Mouse (Mus musculus): ENCODE results near the gene Dennd6b. TPM values are rescaled to one million over a fixed set of nuclear protein-coding genes. Genes with fewer than 3 reads are reported as not detected.
A peak's percentile ranks its signal among the peaks of the same experiment; 100 is the strongest.

The Dennd6b gene
- polyA plus RNA-seq, 1 experiment from 2014 or later = 13.9 TPM

DNA sequence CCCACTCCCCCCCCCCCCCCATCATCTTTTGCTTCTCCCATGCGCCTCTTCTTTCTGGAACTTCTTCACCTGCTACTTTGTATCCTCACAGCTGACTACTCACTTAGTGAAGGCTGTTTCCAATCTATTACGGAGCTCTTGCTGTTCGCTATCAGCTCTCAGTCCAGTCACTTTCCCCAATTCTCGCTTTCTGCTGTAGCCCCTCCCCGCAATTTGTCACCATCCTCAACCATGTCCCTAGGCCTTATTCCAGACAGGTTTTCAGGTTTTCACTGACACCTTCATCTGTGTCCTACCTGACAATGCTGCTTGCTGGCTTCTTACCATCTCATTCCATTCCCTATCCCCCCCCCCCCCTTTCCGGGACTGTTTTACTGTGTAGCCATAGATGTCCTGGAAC, 16.2 kb upstream of the Dennd6b start:
- 68% methylated on average over 6 of the region's 6 CpGs for WGBS
- no peak for ATAC-seq (replicated peaks; ENCODE audit: low FRiP score, low TSS enrichment, low read depth)
- Histone ChIP-seq H3K4me1 (replicated peaks; ENCODE audit: control insufficient read depth, insufficient read depth, low read length) (peaks cover 6% of the 10 kb centered on the region; the same call in 1 of the 2 replicates), H3K9ac (ENCODE audit: low read length) (peak overlapping the region; percentile 86), H3K9me3 (ENCODE audit: control insufficient read depth, low read length) (no peaks in the 10 kb centered on the region), H3K27ac (ENCODE audit: low read depth) (no peak overlapping the region), H3K36me3 (ENCODE audit: control insufficient read depth, insufficient read depth, low read length) (peaks cover 14% of the 10 kb centered on the region; the same call in 1 of the 2 replicates), H3K4me3 (ENCODE audit: low read depth, low read length) (peak overlapping the region; percentile 78), H3K27me3 (replicated peaks; ENCODE audit: control insufficient read depth, insufficient read depth, low read length) (no peaks in the 10 kb centered on the region), H3K4me2 (ENCODE audit: low read length) (peak overlapping the region; percentile 87)
- DNase-seq (ENCODE audit: low spot score) = no peak

GRCm38 (mm10) chr15:89211716-89212461, 15.6 kb upstream of the Dennd6b start:
- Histone ChIP-seq H3K4me1 (replicated peaks; ENCODE audit: control insufficient read depth, insufficient read depth, low read length) (peaks cover 6% of the 10 kb centered on the region; the same call in 1 of the 2 replicates), H3K4me3 (ENCODE audit: low read depth, low read length) (peak overlapping the region; percentile 78), H3K9ac (ENCODE audit: low read length) (peak overlapping the region; percentile 86), H3K27me3 (replicated peaks; ENCODE audit: control insufficient read depth, insufficient read depth, low read length) (no peaks in the 10 kb centered on the region), H3K4me2 (ENCODE audit: low read length) (peak overlapping the region; percentile 87), H3K9me3 (ENCODE audit: control insufficient read depth, low read length) (no peaks in the 10 kb centered on the region), H3K36me3 (ENCODE audit: control insufficient read depth, insufficient read depth, low read length) (peaks cover 13% of the 10 kb centered on the region; the same call in 1 of the 2 replicates), H3K27ac (ENCODE audit: low read depth) (peak overlapping the region; percentile 82)
- DNase-seq (ENCODE audit: low spot score) = no peak
- 1% methylated on average over 33 of the region's 35 CpGs for WGBS
- ATAC-seq (replicated peaks; ENCODE audit: low FRiP score, low TSS enrichment, low read depth) = peak; percentile 37

DNA sequence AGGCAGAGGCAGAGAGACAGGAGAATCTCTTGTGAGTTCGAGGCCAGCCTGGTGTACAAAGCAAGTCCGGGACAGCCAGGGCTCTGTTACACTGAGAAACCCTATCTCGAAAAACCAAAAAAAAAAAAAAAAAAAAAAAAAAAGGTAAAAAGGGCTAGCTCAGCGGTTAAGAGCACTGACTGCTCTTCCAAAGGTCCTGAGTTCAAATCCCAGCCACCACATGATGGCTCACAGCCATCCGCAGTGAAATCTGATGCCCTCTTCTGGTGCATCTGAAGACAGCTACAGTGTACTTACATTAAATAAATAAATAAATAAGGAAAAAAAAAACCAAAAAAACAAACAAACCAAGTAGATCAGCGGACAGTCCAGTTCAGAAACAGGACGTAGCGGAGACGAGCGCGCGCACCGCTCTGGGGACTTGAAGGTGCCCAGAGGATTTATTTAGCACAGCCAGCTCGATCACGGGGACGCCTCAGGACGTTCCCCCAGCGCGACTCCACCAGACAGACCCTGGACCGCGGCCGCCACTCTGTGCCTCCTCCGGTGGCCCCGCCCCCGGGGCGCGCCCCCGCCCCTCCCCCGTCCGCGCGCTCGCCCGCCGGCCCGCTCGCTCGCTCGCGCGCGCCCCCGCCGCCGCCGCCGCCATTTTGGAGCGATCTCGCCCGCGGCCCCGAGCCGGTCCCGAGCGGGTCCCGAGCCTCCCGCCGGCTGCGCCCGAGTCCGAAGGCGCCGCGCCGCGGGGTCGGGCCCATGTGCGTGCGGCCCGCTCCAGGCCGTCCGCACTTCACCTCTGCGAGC, 14.8 kb upstream of the Dennd6b start, which contains the start of gene Ppp6r2:
Ppp6r2 (plus strand) TSS at position 639 of the 801 bp plus-strand sequence.
- peak; percentile 89 for DNase-seq (ENCODE audit: low spot score)
- peaks cover 6% of the 10 kb centered on the region; the same call in 1 of the 2 replicates for H3K4me1 ChIP-seq (replicated peaks; ENCODE audit: control insufficient read depth, insufficient read depth, low read length)
- 3% methylated on average over 61 of the region's 73 CpGs for WGBS

DNA sequence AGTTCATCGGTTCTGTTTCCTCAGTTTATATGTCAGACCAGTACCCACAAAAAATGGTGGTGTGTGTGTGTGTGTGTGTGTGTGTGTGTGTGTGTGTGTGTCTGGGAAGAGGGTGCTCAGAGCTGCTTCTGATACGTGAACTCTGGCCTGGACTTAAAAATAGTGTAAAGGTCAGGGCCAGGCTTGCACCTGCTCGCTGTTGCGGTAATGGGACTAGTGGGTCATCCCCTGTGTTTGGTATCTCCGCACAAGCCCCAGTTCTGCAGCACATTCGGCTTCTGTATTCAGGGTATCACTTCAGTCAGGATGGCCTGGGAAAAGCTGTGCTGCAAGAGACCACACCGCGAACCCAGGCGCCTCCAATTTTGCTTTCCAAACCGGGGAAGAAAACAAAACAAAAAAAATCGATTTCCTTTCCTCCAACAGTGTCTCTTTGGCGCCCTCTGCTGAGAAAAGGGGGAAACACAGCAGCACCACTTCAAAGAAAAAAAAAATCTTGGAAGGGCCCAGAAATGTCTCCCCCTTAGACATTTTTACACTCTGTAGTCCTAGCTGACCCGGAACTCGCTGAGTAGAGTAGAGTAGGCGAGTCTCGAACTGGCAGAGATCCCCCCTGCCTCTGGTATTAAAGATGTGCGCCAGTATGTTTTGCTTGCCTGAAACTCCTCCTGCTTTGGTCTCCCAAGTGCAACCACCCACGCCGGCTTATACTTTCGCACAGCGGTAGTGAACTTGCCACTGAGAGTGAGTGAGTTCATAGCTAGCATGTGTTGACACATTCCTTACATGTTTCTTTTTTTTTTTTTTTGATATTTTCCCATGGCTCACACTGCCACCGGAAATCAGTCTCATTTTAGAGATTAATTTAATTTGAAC, 13.8 kb upstream of the Dennd6b start:
- Histone ChIP-seq H3K36me3 (ENCODE audit: control insufficient read depth, insufficient read depth, low read length) (no peaks in the 10 kb centered on the region), H3K9ac (ENCODE audit: low read length) (no peak overlapping the region), H3K27me3 (replicated peaks; ENCODE audit: control insufficient read depth, insufficient read depth, low read length) (no peaks in the 10 kb centered on the region), H3K27ac (ENCODE audit: low read depth) (peak overlapping the region; percentile 82), H3K4me3 (ENCODE audit: low read depth, low read length) (peak overlapping the region; percentile 30), H3K4me2 (ENCODE audit: low read length) (peak overlapping the region; percentile 50), H3K9me3 (ENCODE audit: control insufficient read depth, low read length) (no peaks in the 10 kb centered on the region), H3K4me1 (replicated peaks; ENCODE audit: control insufficient read depth, insufficient read depth, low read length) (peaks cover 6% of the 10 kb centered on the region; the same call in 1 of the 2 replicates)
- DNase-seq (ENCODE audit: low spot score) = peak; percentile 97
- WGBS = 17% methylated on average over 22 of the region's 22 CpGs
- ATAC-seq (replicated peaks; ENCODE audit: low FRiP score, low TSS enrichment, low read depth) = peak; percentile 20; the same call in 1 of the 2 replicates

More for the DNA sequence above, 14.8 kb upstream of the Dennd6b start, which contains the start of gene Ppp6r2:
- Histone ChIP-seq H3K36me3 (ENCODE audit: control insufficient read depth, insufficient read depth, low read length) (0 out of 2 replicates have a peak, but pooled peaks cover 7% of the 10 kb centered on the region), H3K9me3 (ENCODE audit: control insufficient read depth, low read length) (no peaks in the 10 kb centered on the region), H3K4me2 (ENCODE audit: low read length) (peak within 1 kb of the TSS; percentile 87), H3K27me3 (replicated peaks; ENCODE audit: control insufficient read depth, insufficient read depth, low read length) (no peaks in the 10 kb centered on the region), H3K4me3 (ENCODE audit: low read depth, low read length) (peak within 1 kb of the TSS; percentile 78), H3K9ac (ENCODE audit: low read length) (peak within 1 kb of the TSS; percentile 86), H3K27ac (ENCODE audit: low read depth) (peak within 1 kb of the TSS; percentile 82)
- peak; percentile 85 for ATAC-seq (replicated peaks; ENCODE audit: low FRiP score, low TSS enrichment, low read depth)

DNA sequence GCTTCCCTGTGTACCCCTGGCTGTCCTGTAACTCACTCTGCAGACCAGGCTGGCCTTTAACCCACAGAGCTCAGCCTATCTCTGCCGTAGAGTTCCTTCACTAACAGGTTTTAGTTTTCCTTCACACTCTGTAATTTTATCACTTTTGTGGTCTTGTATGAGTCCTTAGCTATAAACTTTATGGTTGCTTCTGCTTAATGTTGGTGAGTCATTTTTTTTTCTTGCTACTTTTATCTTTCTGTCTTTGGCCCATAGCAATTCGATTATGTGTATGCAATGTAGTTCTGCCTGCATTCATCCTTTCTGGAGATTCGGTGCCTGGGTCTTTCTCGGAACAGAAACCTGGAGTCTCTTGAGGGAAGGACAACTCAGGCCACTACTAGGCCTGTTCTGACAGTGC, 11.2 kb upstream of the Dennd6b start:
- H3K9me3 ChIP-seq (ENCODE audit: control insufficient read depth, low read length) = 0 out of 2 replicates have a peak, but pooled peaks cover 8% of the 10 kb centered on the region
- no peak for ATAC-seq (replicated peaks; ENCODE audit: low FRiP score, low TSS enrichment, low read depth)
- no peaks in the 10 kb centered on the region for H3K27me3 ChIP-seq (replicated peaks; ENCODE audit: control insufficient read depth, insufficient read depth, low read length)
- H3K4me1 ChIP-seq (replicated peaks; ENCODE audit: control insufficient read depth, insufficient read depth, low read length) = peaks cover 6% of the 10 kb centered on the region; the same call in 1 of the 2 replicates
- H3K27ac ChIP-seq (ENCODE audit: low read depth) = no peak overlapping the region
- no peaks in the 10 kb centered on the region for H3K36me3 ChIP-seq (ENCODE audit: control insufficient read depth, insufficient read depth, low read length)
- no peak overlapping the region for H3K9ac ChIP-seq (ENCODE audit: low read length)
- WGBS = 76% methylated on average over 4 of the region's 4 CpGs
- H3K4me3 ChIP-seq (ENCODE audit: low read depth, low read length) = no peak overlapping the region
- DNase-seq (ENCODE audit: low spot score) = no peak
- no peak overlapping the region for H3K4me2 ChIP-seq (ENCODE audit: low read length)

- Histone ChIP-seq H3K4me3 (ENCODE audit: low read depth, low read length) (peak overlapping the region; percentile 86), H3K27me3 (replicated peaks; ENCODE audit: control insufficient read depth, insufficient read depth, low read length) (no peaks in the 10 kb centered on the region), H3K27ac (ENCODE audit: low read depth) (peak overlapping the region; percentile 98; the same call in 1 of the 2 replicates), H3K9ac (ENCODE audit: low read length) (peak overlapping the region; percentile 97), H3K9me3 (ENCODE audit: control insufficient read depth, low read length) (no peaks in the 10 kb centered on the region), H3K4me2 (ENCODE audit: low read length) (peak overlapping the region; percentile 70), H3K36me3 (ENCODE audit: control insufficient read depth, insufficient read depth, low read length) (no peaks in the 10 kb centered on the region), H3K4me1 (replicated peaks; ENCODE audit: control insufficient read depth, insufficient read depth, low read length) (peaks cover 12% of the 10 kb centered on the region)
- 73% methylated on average over 15 of the region's 15 CpGs for WGBS
- DNase-seq (ENCODE audit: low spot score) = no peak
- no peak for ATAC-seq (replicated peaks; ENCODE audit: low FRiP score, low TSS enrichment, low read depth)
Observed at GRCm38 (mm10) chr15:89197056-89197455, 760 bp upstream of the Dennd6b start.

DNA sequence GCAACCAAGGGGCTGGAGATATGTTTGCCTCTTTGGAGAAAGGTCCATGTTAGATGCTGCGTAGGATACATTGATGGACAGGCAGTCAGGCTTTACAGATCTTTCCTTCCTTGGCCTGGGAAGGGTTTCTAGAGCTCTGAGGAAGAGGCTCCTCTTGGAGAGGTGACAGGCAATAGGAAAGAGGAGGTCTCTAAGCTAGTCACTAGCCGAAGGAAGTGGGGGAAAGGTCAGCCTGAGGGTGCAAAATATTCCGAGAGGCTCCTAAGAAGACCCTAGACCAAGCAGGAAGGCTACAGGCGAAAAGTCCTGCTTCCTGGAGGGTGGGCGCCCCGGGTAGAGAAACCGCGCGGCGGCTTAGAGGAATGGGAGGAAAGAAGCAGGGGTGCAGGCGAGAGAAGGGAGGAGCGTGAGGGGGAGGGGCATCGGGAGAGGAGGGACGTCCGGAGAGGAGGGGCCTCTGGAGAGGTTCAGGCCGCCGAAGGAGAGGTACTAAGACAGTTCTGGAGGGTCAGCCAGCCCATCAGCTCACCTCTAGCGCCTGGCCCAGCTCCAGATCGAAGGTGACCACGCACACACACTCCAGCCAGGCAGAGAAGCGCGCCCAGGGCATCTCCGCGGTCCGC, 495 bp downstream of the Dennd6b start:
- DNase-seq (ENCODE audit: low spot score) (peak; percentile 95), ATAC-seq (replicated peaks; ENCODE audit: low FRiP score, low TSS enrichment, low read depth) (peak; percentile 94)
- Histone ChIP-seq H3K4me2 (ENCODE audit: low read length) (peak overlapping the region; percentile 70), H3K9ac (ENCODE audit: low read length) (peak overlapping the region; percentile 97), H3K27me3 (replicated peaks; ENCODE audit: control insufficient read depth, insufficient read depth, low read length) (no peaks in the 10 kb centered on the region), H3K27ac (ENCODE audit: low read depth) (peak overlapping the region; percentile 98), H3K9me3 (ENCODE audit: control insufficient read depth, low read length) (no peaks in the 10 kb centered on the region), H3K4me3 (ENCODE audit: low read depth, low read length) (peak overlapping the region; percentile 86), H3K4me1 (replicated peaks; ENCODE audit: control insufficient read depth, insufficient read depth, low read length) (peaks cover 12% of the 10 kb centered on the region), H3K36me3 (ENCODE audit: control insufficient read depth, insufficient read depth, low read length) (no peaks in the 10 kb centered on the region)
- under 1% methylated on average over 24 of the region's 25 CpGs for WGBS

Data from intestine, embryonic 14.5 days (tissue).